Mouse (Mus musculus) cortical plate, adult 2 months (tissue): Measurements from ENCODE around the gene Gm17545. TPM values are rescaled to one million over a fixed set of nuclear protein-coding genes. Genes with fewer than 3 reads are reported as not detected.

Experiments
- H3K27ac ChIP-seq: fragments of 200-500 bp; 2 replicates; pipeline ENCODE4 v1.5.1; 2012; ENCODE audit warnings: low read length, control low read depth, inconsistent platforms; ENCODE audit not compliant: insufficient read depth
- H3K4me1 ChIP-seq: fragments of 200-500 bp; 2 replicates; pipeline ENCODE4 v1.6.1; 2011; ENCODE audit warnings: low read length; ENCODE audit not compliant: control insufficient read depth, insufficient read depth
- H3K4me3 ChIP-seq: fragments of 200-500 bp; 2 replicates; pipeline ENCODE4 v1.5.1; 2011; ENCODE audit warnings: mild to moderate bottlenecking, low read length, control low read depth; ENCODE audit not compliant: insufficient read depth
- CTCF ChIP-seq: fragments of 200-500 bp; IDR thresholded peaks from 2 replicates; pipeline ENCODE4 v1.5.1; 2011; ENCODE audit warnings: mild to moderate bottlenecking, control low read depth, low read length; ENCODE audit not compliant: insufficient read depth; ENCODE audit errors: extremely low read depth
- POLR2A ChIP-seq: fragments of 200-500 bp; IDR thresholded peaks from 2 replicates; pipeline ENCODE4 v1.6.1; 2011; ENCODE audit warnings: mild to moderate bottlenecking, low read length, control low read depth; ENCODE audit not compliant: insufficient read depth; ENCODE audit errors: extremely low read depth
- polyA plus RNA-seq: library from polyadenylated mRNA; depleted of rRNA; stranded (reverse); fragments of >200 nt; gene quantifications from 2 replicates; pipeline ENCODE4 v1.2.3, GENCODE M21; 2012; rRNA removed

The Gm17545 gene
- polyA plus RNA-seq, 1 experiment, result not detected

GRCm38 (mm10) chr9:22486211-22486610, 32.1 kb downstream of the Gm17545 start:
- no peak for TF ChIP-seq CTCF
- no peak for TF ChIP-seq POLR2A
- H3K4me3 ChIP-seq, result no peak overlapping the region
- no peaks in the 10 kb centered on the region for H3K4me1 ChIP-seq
- no peak overlapping the region for H3K27ac ChIP-seq

GRCm38 (mm10) chr9:22488963-22489362, 34.9 kb downstream of the Gm17545 start:
- Histone ChIP-seq H3K27ac (no peak overlapping the region), H3K4me1 (no peaks in the 10 kb centered on the region), H3K4me3 (no peak overlapping the region)
- TF ChIP-seq POLR2A, result no peak
- TF ChIP-seq CTCF, result no peak

DNA sequence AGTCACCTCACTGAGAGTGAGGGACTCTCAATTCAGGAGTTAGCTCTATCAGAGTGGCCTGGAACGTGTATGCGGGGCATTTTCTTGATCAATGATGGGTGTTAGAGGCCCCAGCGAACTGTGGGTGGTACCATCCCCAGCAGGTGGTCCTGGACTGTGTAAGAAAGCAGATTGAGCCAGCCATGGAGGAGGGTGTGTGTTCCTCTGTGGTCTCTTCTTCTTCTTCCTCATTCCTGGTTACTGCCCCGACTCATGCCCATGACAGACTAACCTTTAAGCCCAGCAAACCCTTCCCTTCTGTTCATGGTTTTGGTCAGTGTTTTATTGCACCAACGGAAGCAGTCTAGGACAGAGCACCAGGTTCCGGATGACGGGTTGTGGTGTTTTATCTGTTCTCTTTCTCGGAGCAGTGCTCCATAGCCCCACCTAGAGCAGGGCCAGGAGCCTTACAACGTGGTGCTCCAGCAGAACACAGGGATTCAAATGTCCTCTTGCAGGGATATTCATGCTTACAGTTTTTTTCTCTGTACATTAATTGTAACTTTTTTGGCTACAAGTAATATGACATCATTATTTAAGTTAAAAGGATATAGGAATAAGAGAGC, 40.2 kb downstream of the Gm17545 start:
- Histone ChIP-seq H3K4me3 (no peak overlapping the region), H3K27ac (no peak overlapping the region), H3K4me1 (no peaks in the 10 kb centered on the region)
- no peak for TF ChIP-seq POLR2A
- TF ChIP-seq CTCF, result no peak

DNA sequence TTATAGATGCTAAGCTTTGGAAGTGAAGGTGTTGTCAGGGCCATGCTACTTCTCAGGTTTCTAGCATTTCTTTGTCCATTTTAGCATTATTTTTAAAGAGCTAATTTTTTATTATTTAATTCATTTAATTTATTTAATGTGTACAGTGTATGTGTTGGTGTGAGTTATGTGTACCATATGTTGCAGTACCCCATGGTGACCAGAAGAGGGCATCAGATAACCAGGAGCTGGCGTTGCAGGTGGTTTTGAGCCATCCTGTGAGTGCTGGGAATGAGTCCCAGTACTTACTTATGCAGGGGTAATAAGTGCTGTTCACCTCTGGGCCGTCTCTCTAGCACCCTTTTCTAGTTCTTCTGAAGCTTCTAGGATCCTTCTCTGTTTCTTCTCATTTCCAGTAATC, 41.0 kb downstream of the Gm17545 start:
- TF ChIP-seq CTCF (no peak; the same call in 1 of the 2 replicates), POLR2A (no peak)

DNA sequence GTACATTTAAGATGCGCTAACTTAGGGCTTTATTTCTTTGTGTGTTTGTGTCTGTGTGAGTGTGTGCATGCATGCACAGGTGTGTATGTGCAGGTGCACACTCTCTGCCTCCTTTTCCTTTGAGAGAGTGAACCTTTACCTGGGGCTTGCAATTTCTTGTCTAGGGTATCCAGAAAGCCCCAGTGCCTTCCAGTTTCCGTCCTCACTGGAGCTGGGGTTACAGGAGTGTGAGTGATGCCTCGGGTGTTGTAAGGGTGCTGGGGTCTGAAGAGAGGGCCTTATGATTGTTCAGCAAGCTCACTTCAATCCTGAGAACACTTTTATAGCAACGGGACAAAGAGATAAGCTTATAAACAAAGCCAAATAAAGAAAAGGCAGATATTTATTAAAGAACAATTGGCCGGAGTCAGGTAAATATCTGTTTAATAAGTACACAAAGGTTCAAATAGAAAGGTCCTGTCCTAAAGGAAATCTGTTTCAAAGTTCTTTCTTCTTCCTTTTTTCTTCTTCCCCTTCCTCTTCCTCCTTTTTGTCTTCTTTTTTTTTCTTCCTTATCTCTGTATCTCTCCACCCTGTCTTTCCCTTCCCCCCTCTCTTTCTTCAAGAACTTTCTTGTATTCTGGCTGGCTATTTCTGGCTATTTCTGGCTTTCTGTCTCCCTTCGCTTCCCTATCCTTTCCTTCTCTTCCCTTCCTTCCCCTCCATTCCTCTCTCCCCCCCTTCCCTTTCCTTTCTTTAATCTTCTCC, 43.1 kb downstream of the Gm17545 start:
- Histone ChIP-seq H3K4me3 (no peak overlapping the region), H3K27ac (no peak overlapping the region), H3K4me1 (no peaks in the 10 kb centered on the region)
- TF ChIP-seq POLR2A (no peak), CTCF (no peak)

More for the DNA sequence above, 41.0 kb downstream of the Gm17545 start:
- Histone ChIP-seq H3K4me1 (no peaks in the 10 kb centered on the region), H3K27ac (no peak overlapping the region), H3K4me3 (no peak overlapping the region)

- Histone ChIP-seq H3K27ac (no peak overlapping the region), H3K4me3 (no peak overlapping the region), H3K4me1 (peaks cover 2% of the 10 kb centered on the region)
- no peak for TF ChIP-seq POLR2A
- TF ChIP-seq CTCF, result no peak
Observed at GRCm38 (mm10) chr9:22502972-22503371, 48.9 kb downstream of the Gm17545 start.

DNA sequence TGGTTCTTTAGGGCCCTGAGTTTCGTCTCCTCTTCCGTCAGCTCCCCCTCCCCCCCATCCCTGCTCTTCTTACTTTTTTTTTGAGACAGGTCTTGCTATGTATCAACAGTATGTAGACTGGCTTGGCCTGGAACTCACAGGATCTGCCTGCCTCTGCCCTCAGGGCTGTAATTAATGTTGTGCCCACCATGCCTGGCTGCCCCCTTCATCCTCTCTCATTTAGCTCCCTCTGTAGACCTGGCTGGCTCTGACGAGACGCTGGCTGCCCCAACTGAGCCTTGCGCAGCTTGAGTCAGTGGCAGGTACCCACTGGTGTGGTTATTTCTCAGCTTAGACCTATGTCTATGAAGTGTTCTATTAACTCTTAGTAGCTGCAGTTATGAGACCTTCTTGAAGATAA, 49.5 kb downstream of the Gm17545 start:
- no peak overlapping the region for H3K4me3 ChIP-seq
- H3K4me1 ChIP-seq, result peaks cover 2% of the 10 kb centered on the region
- TF ChIP-seq CTCF (no peak), POLR2A (no peak)
- H3K27ac ChIP-seq, result no peak overlapping the region

DNA sequence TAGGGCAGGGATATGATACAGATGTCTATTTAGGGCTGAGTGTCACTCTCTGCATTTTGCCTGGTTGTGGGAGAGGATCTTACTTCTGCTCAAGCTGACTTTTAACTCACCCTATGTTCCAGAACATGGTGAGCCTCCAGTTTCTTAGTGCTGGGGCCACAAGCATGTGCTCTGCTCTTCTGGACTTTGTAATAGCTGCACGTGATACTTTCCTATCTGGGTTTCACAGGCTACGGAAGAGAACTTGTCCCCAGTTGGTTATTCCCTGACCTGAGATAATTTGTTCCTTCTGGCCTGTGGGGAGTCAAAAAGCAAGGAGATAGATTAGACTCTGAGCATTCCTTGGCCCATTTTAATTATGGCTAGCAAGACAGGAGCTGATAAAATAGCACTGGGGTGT, 51.5 kb downstream of the Gm17545 start:
- Histone ChIP-seq H3K4me3 (no peak overlapping the region), H3K4me1 (peaks cover 2% of the 10 kb centered on the region), H3K27ac (no peak overlapping the region)
- TF ChIP-seq POLR2A (no peak), CTCF (no peak)

Other genes starting within 250 kb of the Gm17545 start
- gene Zfp809, start 228.6 kb upstream of the Gm17545 start, polyA plus RNA-seq, result 18.2 and 18.3 TPM in 2 replicates
- 1.8 and 2.1 TPM in 2 replicates for gene Zfp599, start 194.4 kb upstream of the Gm17545 start, polyA plus RNA-seq
- 15.7 and 18.7 TPM in 2 replicates for gene Zfp810, start 146.6 kb upstream of the Gm17545 start, polyA plus RNA-seq
- 10.5 and 14.0 TPM in 2 replicates for gene Anln, start 65.1 kb upstream of the Gm17545 start, polyA plus RNA-seq
- gene 9530077C05Rik, start 42.8 kb upstream of the Gm17545 start, polyA plus RNA-seq, result 7.3 and 8.1 TPM in 2 replicates
- 62.3 and 68.9 TPM in 2 replicates for gene Rp9, start 15.5 kb downstream of the Gm17545 start, polyA plus RNA-seq
- gene Bbs9, start 21.4 kb downstream of the Gm17545 start, polyA plus RNA-seq, result 17.9 and 18.5 TPM in 2 replicates